Mouse (Mus musculus) erythroblast, embryonic 14.5 days (primary cell): Measurements from ENCODE around the gene Twist2. TPM values are rescaled to one million over a fixed set of nuclear protein-coding genes. Genes with fewer than 3 reads are reported as not detected.

Experiments
- H3K27me3 ChIP-seq: 2 replicates; pipeline ENCODE4 v1.6.1; 2012; ENCODE audit warnings: inconsistent platforms; ENCODE audit not compliant: control insufficient read depth
- H3K36me3 ChIP-seq: 2 replicates; pipeline ENCODE4 v1.6.1; 2012; ENCODE audit warnings: mild to moderate bottlenecking, inconsistent platforms; ENCODE audit not compliant: control insufficient read depth
- H3K4me1 ChIP-seq: 2 replicates; pipeline ENCODE4 v1.6.1; 2012; ENCODE audit warnings: inconsistent platforms; ENCODE audit not compliant: control insufficient read depth
- H3K4me3 ChIP-seq: replicated peaks from 2 replicates; pipeline ENCODE3; 2012; ENCODE audit warnings: moderate library complexity, mild to moderate bottlenecking, inconsistent platforms
- H3K9me3 ChIP-seq: 2 replicates; pipeline ENCODE4 v1.6.1; 2012; ENCODE audit warnings: low read length, inconsistent platforms, mixed read lengths; ENCODE audit not compliant: control insufficient read depth
- GATA1 ChIP-seq: IDR thresholded peaks from 2 replicates; pipeline ENCODE4 v1.6.1; 2012; ENCODE audit warnings: low read length, inconsistent platforms, mixed read lengths
- TAL1 ChIP-seq: IDR thresholded peaks from 3 replicates; pipeline ENCODE4 v1.6.1; 2012; ENCODE audit warnings: low read length, inconsistent platforms, mixed read lengths
- polyA plus RNA-seq: library from polyadenylated mRNA; stranded (reverse); fragments of >175 nt; gene quantifications from 2 replicates; pipeline ENCODE4 v1.2.3, GENCODE M21; 2012

The Twist2 gene
- polyA plus RNA-seq, 1 experiment, result not detected

DNA sequence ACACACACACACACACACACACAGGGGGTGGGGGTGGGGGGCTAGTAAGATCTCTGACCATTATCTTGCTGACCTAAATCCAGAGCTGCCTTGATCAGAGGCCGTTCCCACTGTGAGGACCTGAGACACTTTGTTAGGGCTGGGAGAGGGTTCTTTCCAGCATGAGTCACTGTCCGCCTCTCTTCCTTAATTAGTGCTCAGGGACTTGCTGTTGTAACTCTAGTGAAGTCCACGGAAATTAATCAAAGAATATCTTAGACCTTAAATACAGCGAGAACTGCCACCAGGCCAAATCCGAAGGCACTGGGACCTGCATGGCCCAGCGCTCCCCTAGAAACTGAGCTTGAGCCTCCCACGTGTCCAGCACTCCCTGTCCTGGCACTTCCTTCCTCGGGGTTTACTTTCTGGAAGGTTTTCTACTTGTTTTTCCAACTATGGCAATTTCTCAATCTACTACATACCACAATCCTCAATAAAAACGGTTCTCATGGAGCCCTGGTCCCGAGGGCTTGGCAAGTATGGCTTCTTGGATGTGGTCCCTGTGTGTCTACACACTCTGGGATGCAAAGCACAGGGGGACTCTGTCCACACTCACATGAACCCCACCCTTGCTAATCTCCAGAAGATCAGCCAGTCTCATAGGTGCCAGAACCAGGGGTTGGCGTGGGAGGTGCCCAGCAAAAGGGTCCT lies 57.0 kb downstream of the Twist2 start:
- no peaks in the 10 kb centered on the region for H3K36me3 ChIP-seq
- no peaks in the 10 kb centered on the region for H3K4me1 ChIP-seq
- no peak overlapping the region for H3K4me3 ChIP-seq
- H3K9me3 ChIP-seq, result no peaks in the 10 kb centered on the region
- TF ChIP-seq GATA1 (no peak), TAL1 (no peak)
- H3K27me3 ChIP-seq, result no peaks in the 10 kb centered on the region

GRCm38 (mm10) chr1:91858901-91859300 lies 57.6 kb downstream of the Twist2 start:
- no peaks in the 10 kb centered on the region for H3K4me1 ChIP-seq
- no peaks in the 10 kb centered on the region for H3K36me3 ChIP-seq
- TF ChIP-seq TAL1 (no peak), GATA1 (no peak)
- no peak overlapping the region for H3K4me3 ChIP-seq
- H3K27me3 ChIP-seq, result no peaks in the 10 kb centered on the region
- H3K9me3 ChIP-seq, result no peaks in the 10 kb centered on the region

- Histone ChIP-seq H3K27me3 (no peaks in the 10 kb centered on the region), H3K4me1 (no peaks in the 10 kb centered on the region), H3K4me3 (no peak overlapping the region), H3K36me3 (no peaks in the 10 kb centered on the region), H3K9me3 (no peaks in the 10 kb centered on the region)
- TF ChIP-seq GATA1, result no peak
- no peak for TF ChIP-seq TAL1
Observed at GRCm38 (mm10) chr1:91861511-91861910, 60.2 kb downstream of the Twist2 start.

- Histone ChIP-seq H3K36me3 (no peaks in the 10 kb centered on the region), H3K4me1 (no peaks in the 10 kb centered on the region), H3K27me3 (no peaks in the 10 kb centered on the region), H3K9me3 (no peaks in the 10 kb centered on the region), H3K4me3 (no peak overlapping the region)
- TF ChIP-seq GATA1, result no peak
- TF ChIP-seq TAL1, result no peak
Observed at GRCm38 (mm10) chr1:91866001-91866400, 64.7 kb downstream of the Twist2 start.

DNA sequence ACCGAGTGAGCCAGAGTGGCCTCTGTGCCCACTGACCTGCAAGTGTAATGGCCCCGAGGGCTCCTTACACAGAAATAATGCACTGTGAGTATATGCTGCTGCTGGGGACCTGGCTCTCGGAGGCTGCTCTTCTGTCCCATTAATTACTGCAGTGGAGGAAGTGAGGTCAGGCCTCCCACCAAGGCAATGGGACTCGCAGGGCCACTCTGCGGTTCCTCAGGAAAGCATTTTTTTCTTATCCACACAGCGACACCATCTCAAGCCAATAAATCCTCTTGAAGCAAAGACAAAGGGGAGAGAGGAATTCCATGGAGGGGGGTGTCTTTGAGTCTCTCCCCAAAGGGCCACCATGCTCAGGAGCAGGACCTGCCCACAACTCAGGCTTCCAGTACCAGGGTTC lies 69.8 kb downstream of the Twist2 start:
- TF ChIP-seq GATA1 (no peak), TAL1 (no peak)
- no peaks in the 10 kb centered on the region for H3K36me3 ChIP-seq

DNA sequence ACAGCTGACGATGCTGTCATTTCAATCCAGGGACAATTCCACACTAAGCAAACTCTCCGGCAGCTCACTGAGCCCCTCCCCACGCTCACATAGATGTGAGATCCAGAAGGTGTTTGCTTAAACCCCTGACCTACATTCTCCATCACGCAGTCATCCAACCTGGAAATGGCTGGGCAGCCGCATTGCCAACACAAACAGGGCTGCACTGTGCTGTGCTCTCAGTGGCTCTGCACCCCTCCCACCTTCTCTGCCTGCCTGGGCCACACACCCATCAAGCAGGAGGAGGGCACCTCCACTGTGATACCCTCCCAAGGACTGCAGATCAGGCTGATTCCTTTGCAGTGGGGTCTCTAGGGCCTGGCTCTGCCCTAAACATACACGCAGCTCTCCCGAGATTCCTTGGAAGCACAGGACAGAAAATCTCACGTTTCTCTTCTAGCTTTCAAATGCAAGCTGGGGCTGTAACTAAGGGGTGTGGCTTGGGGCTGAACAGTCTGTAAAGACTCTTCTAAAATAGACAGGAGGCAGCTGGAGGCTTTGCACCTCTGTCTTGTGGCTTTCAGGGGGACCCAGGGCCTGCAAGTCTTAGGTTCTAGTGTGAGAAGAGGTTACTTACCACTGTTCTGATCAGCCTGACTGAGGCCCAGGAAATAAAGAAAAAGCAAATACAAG lies 71.3 kb downstream of the Twist2 start:
- no peak for TF ChIP-seq TAL1
- no peak for TF ChIP-seq GATA1
- Histone ChIP-seq H3K4me3 (no peak overlapping the region), H3K27me3 (no peaks in the 10 kb centered on the region), H3K36me3 (no peaks in the 10 kb centered on the region), H3K4me1 (no peaks in the 10 kb centered on the region), H3K9me3 (no peaks in the 10 kb centered on the region)

More for the DNA sequence above, 69.8 kb downstream of the Twist2 start:
- H3K4me1 ChIP-seq, result no peaks in the 10 kb centered on the region
- H3K4me3 ChIP-seq, result no peak overlapping the region
- no peaks in the 10 kb centered on the region for H3K27me3 ChIP-seq
- H3K9me3 ChIP-seq, result no peaks in the 10 kb centered on the region

GRCm38 (mm10) chr1:91873572-91874285 lies 72.5 kb downstream of the Twist2 start:
- Histone ChIP-seq H3K4me3 (no peak overlapping the region), H3K4me1 (no peaks in the 10 kb centered on the region), H3K36me3 (no peaks in the 10 kb centered on the region), H3K27me3 (no peaks in the 10 kb centered on the region), H3K9me3 (no peaks in the 10 kb centered on the region)
- TF ChIP-seq GATA1, result no peak
- TF ChIP-seq TAL1, result no peak

DNA sequence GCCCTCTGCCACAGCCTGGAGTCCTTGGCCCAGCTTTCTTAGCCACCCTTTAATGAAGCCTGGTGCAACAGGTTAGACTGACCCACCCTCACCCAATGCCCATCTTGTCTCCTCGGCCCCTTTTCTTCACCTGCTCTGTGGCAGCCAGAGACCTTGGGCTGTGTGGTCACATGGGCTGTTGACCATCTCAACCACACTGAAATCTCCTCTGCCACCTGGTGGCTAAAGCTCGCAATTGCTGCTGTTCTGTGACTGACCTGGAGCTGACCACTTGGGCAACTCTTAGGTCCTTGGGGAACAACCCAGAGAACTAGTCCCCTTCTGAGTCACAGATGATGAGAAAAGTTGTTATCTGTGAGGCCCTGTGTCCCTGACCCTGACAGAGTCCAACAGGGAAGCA lies 73.4 kb downstream of the Twist2 start:
- no peak for TF ChIP-seq TAL1
- TF ChIP-seq GATA1, result no peak
- no peak overlapping the region for H3K4me3 ChIP-seq
- no peaks in the 10 kb centered on the region for H3K36me3 ChIP-seq
- H3K4me1 ChIP-seq, result no peaks in the 10 kb centered on the region
- no peaks in the 10 kb centered on the region for H3K9me3 ChIP-seq
- H3K27me3 ChIP-seq, result no peaks in the 10 kb centered on the region

DNA sequence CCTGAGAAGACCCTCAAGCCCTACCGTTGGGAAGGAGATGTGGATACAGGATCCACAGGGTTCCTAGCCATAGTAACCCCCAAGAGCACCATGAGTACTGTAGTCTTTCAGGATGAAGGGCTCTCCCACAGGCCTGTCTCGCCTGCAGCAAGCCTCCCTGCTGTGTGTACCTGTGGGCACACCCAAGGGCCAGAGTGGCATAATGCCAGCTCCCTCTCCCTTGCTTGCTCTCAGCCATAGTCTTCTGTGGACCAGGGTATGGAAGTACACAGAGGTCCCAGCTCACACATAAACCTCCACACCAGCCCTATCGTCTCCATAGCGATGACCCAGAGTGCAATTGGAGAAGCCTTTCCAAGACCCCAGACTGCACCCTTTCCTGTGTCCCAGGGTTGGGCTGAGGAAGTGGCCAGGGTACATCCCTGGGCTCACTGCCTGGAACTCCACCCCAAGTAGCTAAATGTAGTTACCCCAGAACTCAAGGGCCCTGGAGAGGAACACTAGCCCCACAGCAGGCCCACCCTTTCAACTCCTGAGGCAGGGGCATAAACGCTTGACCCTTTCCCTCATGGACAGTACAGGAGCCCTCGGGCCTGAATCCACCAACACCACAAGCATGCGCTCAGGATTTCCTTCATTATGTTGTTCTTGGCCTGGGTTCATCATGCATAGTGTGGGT lies 73.9 kb downstream of the Twist2 start:
- H3K36me3 ChIP-seq, result no peaks in the 10 kb centered on the region
- H3K27me3 ChIP-seq, result no peaks in the 10 kb centered on the region
- TF ChIP-seq TAL1, result no peak
- no peak for TF ChIP-seq GATA1
- no peaks in the 10 kb centered on the region for H3K4me1 ChIP-seq
- no peak overlapping the region for H3K4me3 ChIP-seq
- no peaks in the 10 kb centered on the region for H3K9me3 ChIP-seq
